Mouse (Mus musculus) midbrain, embryonic 12.5 days (tissue): ENCODE results near the gene Ccdc85c. TPM values are rescaled to one million over a fixed set of nuclear protein-coding genes. Genes with fewer than 3 reads are reported as not detected.

ENCODE experiments used
- ATAC-seq: fragments of 200-750 bp; cut with Nextera tagmentation; 2 replicates; pipeline ENCODE4 v1.8.0; 2017; ENCODE audit warnings: low read depth, moderate TSS enrichment, moderate library complexity; ENCODE audit not compliant: low FRiP score
- H3K27ac ChIP-seq: fragments of 300-500 bp; sonication (generic); replicated peaks from 2 replicates; pipeline ENCODE4 v1.5.1; 2016; ENCODE audit warnings: mild to moderate bottlenecking
- H3K27me3 ChIP-seq: fragments of 300-500 bp; sonication (generic); 2 replicates; pipeline ENCODE4 v1.6.1; 2016; ENCODE audit warnings: mild to moderate bottlenecking
- H3K36me3 ChIP-seq: fragments of 300-500 bp; sonication (generic); 2 replicates; pipeline ENCODE4 v1.6.1; 2016
- H3K4me1 ChIP-seq: fragments of 300-500 bp; sonication (generic); 2 replicates; pipeline ENCODE4 v1.6.1; 2016
- H3K4me2 ChIP-seq: fragments of 300-500 bp; sonication (generic); replicated peaks from 2 replicates; pipeline ENCODE4 v1.6.1; 2016; ENCODE audit warnings: mild to moderate bottlenecking, moderate library complexity
- H3K4me3 ChIP-seq: fragments of 300-500 bp; sonication (generic); 2 replicates; pipeline ENCODE4 v1.5.1; 2016; ENCODE audit warnings: mild to moderate bottlenecking
- H3K9ac ChIP-seq: fragments of 300-500 bp; sonication (generic); replicated peaks from 2 replicates; pipeline ENCODE4 v1.6.1; 2016; ENCODE audit warnings: mild to moderate bottlenecking, moderate library complexity
- H3K9me3 ChIP-seq: fragments of 300-500 bp; sonication (generic); 2 replicates; pipeline ENCODE4 v1.6.1; 2016; ENCODE audit warnings: mild to moderate bottlenecking
- WGBS: fragments of 180-500 bp; shearing (Covaris S2); methylation state at CpG from one replicate; pipeline ENCODE4 v1.1.7; 2016; 5-methylcytosine and 5-hydroxymethylcytosine counted together
- polyA plus RNA-seq: library from polyadenylated mRNA; unstranded; fragments of >200 nt; fragmentation: Nextera tagmentation; extraction: Ambion mirVana; gene quantifications from 2 replicates; pipeline ENCODE4 v1.2.1, GENCODE M21; 2016

The Ccdc85c gene
- 17.0 and 21.6 TPM in 2 replicates for polyA plus RNA-seq

DNA sequence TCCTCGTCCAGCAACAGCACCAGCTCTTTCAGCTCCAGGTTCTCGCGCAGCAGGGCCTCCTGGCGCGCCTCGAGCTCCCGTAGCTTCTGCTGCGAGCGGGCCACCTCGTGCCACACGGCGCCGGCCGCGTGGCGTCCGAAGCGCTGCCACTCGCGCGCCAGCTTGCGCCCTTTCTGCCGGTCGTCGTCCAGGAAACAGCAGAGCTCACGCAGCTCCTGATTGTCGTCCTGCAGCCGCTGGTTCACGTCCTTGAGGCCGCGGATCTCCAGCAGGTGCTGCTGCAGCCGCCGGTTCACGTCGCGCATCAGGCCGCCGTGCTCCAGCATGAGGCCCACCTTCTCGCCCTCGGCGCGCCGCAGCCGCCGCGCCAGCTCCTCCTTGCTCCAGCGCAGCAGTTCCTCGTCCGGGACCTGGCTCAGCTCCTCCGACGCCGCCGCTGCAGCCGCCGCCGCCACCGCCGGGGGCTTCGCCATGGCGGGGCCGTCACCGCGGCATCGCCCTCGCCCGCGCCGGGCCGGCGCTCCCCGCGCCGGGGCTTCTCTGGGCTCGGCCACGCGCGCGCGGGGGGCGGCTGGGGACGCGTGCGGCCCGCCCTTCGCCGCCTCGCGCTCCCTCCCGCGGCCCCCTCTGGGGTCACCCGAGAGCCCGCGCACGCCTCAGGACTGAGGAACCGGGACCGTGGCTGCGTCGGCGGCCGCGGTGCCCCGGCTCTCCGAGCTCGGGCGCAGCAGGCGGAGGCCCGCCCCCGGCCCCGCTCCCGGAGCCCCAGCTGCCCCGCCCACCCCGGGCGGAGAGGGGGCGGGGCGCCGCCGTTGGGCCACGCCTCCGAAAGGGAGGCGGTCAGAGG lies at the start of gene Ccdc85c:
Gene Ccdc85c, minus strand, starts transcription at position 765 of the 847 bp plus-strand sequence.
- whole genome bisulfite sequencing: under 1% methylated on average over 86 of the region's 120 CpGs
- H3K4me3 ChIP-seq: peak within 1 kb of the TSS; percentile 86
- peak within 1 kb of the TSS; percentile 95 for H3K27ac ChIP-seq
- peaks cover 5% of the 10 kb centered on the region; the same call in 1 of the 2 replicates for H3K27me3 ChIP-seq
- H3K36me3 ChIP-seq: 0 out of 2 replicates have a peak, but pooled peaks cover under 1% of the 10 kb centered on the region
- H3K9ac ChIP-seq: peak within 1 kb of the TSS; percentile 95
- peaks cover 78% of the 10 kb centered on the region for H3K4me1 ChIP-seq
- peak; percentile 0 for ATAC-seq
- no peaks in the 10 kb centered on the region for H3K9me3 ChIP-seq
- H3K4me2 ChIP-seq: peak within 1 kb of the TSS; percentile 99

DNA sequence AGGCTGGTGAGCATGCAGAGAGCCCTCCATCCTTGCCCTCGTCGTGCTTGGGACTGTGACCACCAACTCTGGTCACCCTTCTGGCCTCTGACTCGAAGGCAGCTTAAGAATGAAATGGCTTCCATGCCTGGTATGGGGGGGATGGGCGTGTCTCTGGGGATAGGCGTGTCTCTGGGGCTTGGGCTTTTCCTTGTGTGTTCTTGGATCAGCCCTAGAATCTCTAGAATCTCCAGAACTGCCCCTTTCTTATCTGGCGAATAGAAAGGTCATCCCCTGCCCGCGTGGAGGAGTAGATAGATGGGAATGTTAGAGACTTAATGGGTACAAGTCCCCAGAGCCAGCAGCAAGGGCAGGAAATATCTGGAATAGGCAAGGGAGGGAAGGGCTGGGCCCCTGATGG lies 44.9 kb upstream of the Ccdc85c start:
- H3K4me2 ChIP-seq: peak overlapping the region; percentile 16; the same call in 1 of the 2 replicates
- H3K27me3 ChIP-seq: peaks cover 39% of the 10 kb centered on the region
- H3K4me3 ChIP-seq: no peak overlapping the region
- peaks cover 73% of the 10 kb centered on the region for H3K4me1 ChIP-seq
- no peak overlapping the region for H3K9ac ChIP-seq
- whole genome bisulfite sequencing: 3% methylated on average over 8 of the region's 8 CpGs
- ATAC-seq: no peak
- H3K27ac ChIP-seq: peak overlapping the region; percentile 87
- no peaks in the 10 kb centered on the region for H3K36me3 ChIP-seq
- H3K9me3 ChIP-seq: no peaks in the 10 kb centered on the region

DNA sequence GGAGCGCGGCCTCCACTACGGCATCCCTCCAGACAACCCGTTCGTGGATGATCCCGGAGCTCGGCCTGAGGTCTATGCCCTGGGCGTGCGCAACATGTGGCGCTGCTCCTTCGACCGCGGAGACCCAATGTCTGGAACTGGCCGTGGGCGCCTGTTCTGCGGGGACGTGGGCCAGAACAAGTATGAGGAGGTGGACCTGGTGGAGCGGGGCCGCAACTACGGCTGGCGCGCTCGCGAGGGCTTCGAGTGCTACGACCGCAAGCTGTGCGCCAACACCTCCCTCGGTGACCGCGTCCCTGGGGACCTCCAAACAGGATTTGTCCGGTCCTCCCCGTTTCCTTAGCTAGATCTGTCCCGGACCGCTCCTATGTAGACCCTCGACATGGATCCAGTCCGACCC lies 43.3 kb upstream of the Ccdc85c start:
- Histone ChIP-seq H3K36me3 (no peaks in the 10 kb centered on the region), H3K4me3 (0 out of 2 replicates have a peak overlapping the region, but pooled peaks have one; percentile 6), H3K4me2 (peak overlapping the region; percentile 32), H3K4me1 (peaks cover 72% of the 10 kb centered on the region), H3K27me3 (peaks cover 39% of the 10 kb centered on the region), H3K9ac (0 out of 2 replicates have a peak overlapping the region, but pooled peaks have one; percentile 2), H3K27ac (no peak overlapping the region), H3K9me3 (no peaks in the 10 kb centered on the region)
- ATAC-seq: no peak
- WGBS: 13% methylated on average over 37 of the region's 37 CpGs

DNA sequence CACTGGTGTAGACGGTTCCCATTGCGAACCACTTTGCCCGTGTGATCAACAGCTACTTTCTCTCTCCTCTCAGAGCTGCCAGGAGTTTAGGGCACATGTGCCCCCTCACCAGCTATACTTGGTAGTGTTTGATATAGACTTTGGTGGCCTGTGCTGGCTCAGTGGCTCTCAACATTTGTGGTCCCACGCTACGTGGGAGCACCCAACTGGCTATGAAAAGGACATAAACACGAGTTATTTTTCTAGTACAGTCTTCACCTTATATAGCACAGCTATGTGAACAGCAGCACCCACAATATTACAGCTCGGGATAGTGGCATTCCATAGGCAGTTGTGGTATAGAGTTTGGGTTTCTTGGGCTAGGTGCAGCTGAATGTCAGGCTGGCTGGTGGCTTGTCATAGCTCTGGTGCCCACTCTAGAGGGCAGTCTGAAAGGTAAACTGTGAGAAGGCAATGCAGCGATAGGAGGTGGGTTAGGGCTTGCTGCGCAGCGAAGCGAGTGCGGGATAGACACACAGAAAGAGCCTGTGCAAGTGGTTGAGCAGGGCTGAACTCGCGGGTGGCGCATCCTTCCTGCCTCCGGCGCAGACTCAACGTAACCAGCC lies 42.7 kb upstream of the Ccdc85c start:
- Histone ChIP-seq H3K4me1 (peaks cover 69% of the 10 kb centered on the region), H3K4me3 (no peak overlapping the region), H3K9ac (0 out of 2 replicates have a peak overlapping the region, but pooled peaks have one; percentile 2)

DNA sequence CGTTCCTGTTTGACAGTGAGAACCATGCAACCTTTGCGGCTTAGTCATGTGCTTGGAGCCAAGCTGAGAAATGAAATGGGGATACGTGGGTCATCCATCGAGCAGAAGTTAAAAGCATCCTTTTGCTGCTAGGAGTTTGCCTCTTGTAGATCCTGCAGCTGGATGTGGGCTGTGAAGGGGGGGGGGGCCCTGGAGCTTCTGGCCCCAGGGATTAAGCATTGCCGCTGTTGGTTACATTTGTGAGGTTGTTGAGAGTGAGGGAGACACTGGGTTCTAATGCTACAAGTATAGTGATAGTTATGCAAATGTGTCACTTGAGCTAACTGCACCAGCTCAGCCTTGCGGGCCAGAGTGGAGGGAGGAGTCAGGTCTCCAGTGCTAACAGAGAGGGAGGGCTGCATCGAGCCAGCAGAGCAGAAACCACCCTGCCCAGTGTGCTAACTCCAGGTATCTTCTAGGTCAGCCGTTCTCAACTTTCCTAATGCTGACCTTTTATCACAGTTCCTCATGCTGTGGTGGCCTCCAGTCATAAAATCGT lies 42.0 kb upstream of the Ccdc85c start:
- H3K4me1 ChIP-seq: peaks cover 73% of the 10 kb centered on the region
- no peaks in the 10 kb centered on the region for H3K9me3 ChIP-seq
- H3K4me3 ChIP-seq: no peak overlapping the region
- H3K27me3 ChIP-seq: peaks cover 39% of the 10 kb centered on the region
- ATAC-seq: peak; percentile 13; the same call in 1 of the 2 replicates
- no peak overlapping the region for H3K9ac ChIP-seq
- H3K4me2 ChIP-seq: no peak overlapping the region
- H3K27ac ChIP-seq: peak overlapping the region; percentile 64
- no peaks in the 10 kb centered on the region for H3K36me3 ChIP-seq
- WGBS: 5% methylated on average over 9 of the region's 9 CpGs

More for the DNA sequence above, 42.7 kb upstream of the Ccdc85c start:
- H3K27me3 ChIP-seq: peaks cover 39% of the 10 kb centered on the region
- H3K9me3 ChIP-seq: no peaks in the 10 kb centered on the region
- WGBS: 16% methylated on average over 18 of the region's 18 CpGs
- H3K27ac ChIP-seq: no peak overlapping the region; the same call in 1 of the 2 replicates
- H3K4me2 ChIP-seq: peak overlapping the region; percentile 32
- ATAC-seq: no peak
- no peaks in the 10 kb centered on the region for H3K36me3 ChIP-seq

DNA sequence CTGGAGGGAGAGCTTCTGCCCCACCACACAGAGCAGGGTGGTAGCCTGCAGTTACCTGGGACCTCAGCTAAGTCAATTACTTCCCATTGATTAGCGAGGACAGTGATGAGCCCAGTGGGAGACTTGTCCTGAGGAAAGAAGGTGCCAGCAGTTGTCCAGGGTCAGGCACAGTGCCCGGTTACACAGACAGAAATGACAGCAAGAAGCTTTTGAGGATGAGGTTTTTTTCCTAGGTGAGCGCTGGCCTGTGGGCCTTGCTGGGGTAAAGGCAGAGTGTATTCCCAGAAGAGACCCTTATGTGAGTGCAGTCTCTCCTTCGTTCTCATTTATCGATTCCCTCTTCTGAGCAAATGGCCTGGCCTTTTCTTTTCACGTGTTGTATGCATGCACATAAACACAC lies 41.4 kb upstream of the Ccdc85c start:
- ATAC-seq: no peak
- Histone ChIP-seq H3K9ac (no peak overlapping the region), H3K4me2 (no peak overlapping the region), H3K27me3 (peaks cover 39% of the 10 kb centered on the region), H3K4me3 (no peak overlapping the region), H3K27ac (peak overlapping the region; percentile 64), H3K9me3 (no peaks in the 10 kb centered on the region), H3K4me1 (peaks cover 72% of the 10 kb centered on the region), H3K36me3 (no peaks in the 10 kb centered on the region)
- 20% methylated on average over 6 of the region's 6 CpGs for whole genome bisulfite sequencing

DNA sequence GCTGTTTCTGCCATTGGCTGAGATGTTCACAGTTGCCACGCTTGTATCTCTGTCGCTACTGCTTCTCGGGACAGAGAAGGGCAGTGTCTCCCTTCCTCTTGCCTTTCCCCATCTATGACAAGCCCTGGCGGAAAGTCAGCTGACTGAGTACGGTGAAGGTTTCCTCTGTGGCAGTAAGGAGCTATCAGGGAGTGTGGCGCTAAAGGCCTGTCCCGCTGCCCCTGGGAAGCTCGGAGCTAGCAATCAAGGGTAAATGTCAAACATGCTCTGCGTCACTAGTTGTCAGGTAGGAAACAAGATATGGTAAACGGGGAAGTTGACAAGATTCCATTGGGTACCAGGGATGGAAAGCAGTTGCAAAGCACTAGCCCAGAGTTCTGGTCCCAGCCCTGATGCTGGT lies 40.6 kb upstream of the Ccdc85c start:
- 0 out of 2 replicates have a peak overlapping the region, but pooled peaks have one; percentile 8 for H3K27ac ChIP-seq
- no peaks in the 10 kb centered on the region for H3K36me3 ChIP-seq
- H3K9me3 ChIP-seq: no peaks in the 10 kb centered on the region
- H3K4me3 ChIP-seq: no peak overlapping the region
- H3K9ac ChIP-seq: no peak overlapping the region
- no peak overlapping the region for H3K4me2 ChIP-seq
- 48% methylated on average over 10 of the region's 10 CpGs for WGBS
- ATAC-seq: no peak
- peaks cover 39% of the 10 kb centered on the region for H3K27me3 ChIP-seq
- H3K4me1 ChIP-seq: peaks cover 64% of the 10 kb centered on the region

DNA sequence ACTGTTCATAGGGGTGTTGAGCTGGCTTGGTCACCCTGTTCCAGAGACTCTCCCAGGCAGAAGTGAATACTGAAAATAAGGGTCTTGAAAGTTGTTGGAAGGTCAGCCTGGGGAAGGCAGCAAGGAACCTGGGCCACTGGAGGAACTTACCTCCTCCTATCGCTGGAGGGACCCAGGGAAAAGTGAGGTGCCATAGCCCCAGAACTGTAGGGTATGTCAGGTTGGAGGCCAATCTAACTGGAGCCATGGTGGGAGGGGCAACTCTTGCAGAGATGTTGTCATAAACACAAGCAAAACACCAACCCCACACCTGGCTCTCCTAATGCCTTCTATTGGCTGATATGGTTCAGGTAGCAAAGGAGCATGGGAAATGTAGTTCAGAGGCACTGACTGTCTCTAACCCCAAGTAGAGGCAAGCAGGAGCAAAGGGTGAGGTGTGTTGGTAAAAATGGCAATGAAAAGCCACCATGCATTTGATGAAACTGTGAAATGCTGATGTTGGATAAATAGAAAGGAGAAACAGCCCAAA lies 38.1 kb upstream of the Ccdc85c start:
- peaks cover 29% of the 10 kb centered on the region for H3K27me3 ChIP-seq
- H3K9me3 ChIP-seq: no peaks in the 10 kb centered on the region
- no peak for ATAC-seq
- 92% methylated on average over 1 of the region's 1 CpGs for WGBS
- H3K4me2 ChIP-seq: no peak overlapping the region
- H3K9ac ChIP-seq: no peak overlapping the region
- peaks cover 39% of the 10 kb centered on the region for H3K4me1 ChIP-seq
- H3K4me3 ChIP-seq: no peak overlapping the region
- H3K27ac ChIP-seq: no peak overlapping the region
- no peaks in the 10 kb centered on the region for H3K36me3 ChIP-seq

DNA sequence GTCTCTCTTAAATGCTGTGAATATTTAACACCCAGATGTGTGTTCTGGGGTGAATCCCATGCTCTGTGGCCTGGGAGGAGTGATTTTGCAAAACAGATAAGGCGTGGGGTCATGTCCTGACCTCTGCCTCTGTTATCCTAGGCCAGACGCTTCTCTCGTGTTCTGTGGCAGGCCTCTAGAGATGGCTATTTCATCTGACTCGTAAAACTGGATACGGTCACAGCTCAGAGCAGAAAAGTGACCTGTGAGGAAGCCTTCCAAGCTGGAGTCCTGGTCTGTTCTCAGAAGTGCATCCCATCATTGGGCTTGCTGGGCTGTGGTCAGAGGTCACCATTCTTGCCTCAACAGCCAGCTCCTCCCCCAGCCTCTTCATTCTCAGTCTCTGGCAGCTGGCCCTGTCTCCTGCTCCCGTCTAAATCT lies 37.2 kb upstream of the Ccdc85c start:
- Histone ChIP-seq H3K27me3 (peaks cover 23% of the 10 kb centered on the region), H3K27ac (0 out of 2 replicates have a peak overlapping the region, but pooled peaks have one; percentile 16), H3K4me3 (no peak overlapping the region), H3K9me3 (no peaks in the 10 kb centered on the region), H3K4me2 (no peak overlapping the region), H3K36me3 (no peaks in the 10 kb centered on the region), H3K4me1 (peaks cover 32% of the 10 kb centered on the region), H3K9ac (no peak overlapping the region)
- ATAC-seq: no peak
- WGBS: 30% methylated on average over 6 of the region's 6 CpGs

DNA sequence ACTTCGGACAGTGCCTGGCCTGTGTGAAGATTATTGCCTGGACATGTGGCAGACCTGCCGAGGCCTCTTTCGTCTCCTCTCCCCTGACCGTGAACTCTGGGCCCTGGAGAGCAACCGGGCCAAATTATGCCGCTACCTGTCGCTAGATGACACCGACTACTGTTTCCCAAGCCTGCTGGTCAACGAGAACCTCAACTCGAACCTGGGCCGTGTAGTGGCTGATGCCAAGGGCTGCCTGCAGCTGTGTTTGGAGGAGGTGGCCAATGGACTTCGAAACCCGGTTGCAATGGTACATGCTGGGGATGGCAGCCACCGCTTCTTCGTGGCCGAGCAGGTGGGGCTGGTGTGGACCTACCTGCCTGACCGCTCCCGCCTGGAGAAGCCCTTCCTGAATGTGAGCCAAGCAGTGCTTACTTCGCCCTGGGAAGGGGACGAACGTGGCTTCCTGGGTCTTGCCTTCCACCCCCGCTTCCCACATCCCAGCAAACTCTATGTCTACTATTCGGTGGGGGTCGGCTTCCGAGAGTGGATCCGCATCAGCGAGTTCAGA lies 36.6 kb upstream of the Ccdc85c start:
- Histone ChIP-seq H3K4me3 (no peak overlapping the region), H3K27ac (0 out of 2 replicates have a peak overlapping the region, but pooled peaks have one; percentile 16), H3K27me3 (peaks cover 18% of the 10 kb centered on the region), H3K9me3 (no peaks in the 10 kb centered on the region), H3K36me3 (no peaks in the 10 kb centered on the region), H3K9ac (no peak overlapping the region), H3K4me2 (no peak overlapping the region), H3K4me1 (peaks cover 30% of the 10 kb centered on the region)
- 91% methylated on average over 27 of the region's 27 CpGs for WGBS
- no peak for ATAC-seq

DNA sequence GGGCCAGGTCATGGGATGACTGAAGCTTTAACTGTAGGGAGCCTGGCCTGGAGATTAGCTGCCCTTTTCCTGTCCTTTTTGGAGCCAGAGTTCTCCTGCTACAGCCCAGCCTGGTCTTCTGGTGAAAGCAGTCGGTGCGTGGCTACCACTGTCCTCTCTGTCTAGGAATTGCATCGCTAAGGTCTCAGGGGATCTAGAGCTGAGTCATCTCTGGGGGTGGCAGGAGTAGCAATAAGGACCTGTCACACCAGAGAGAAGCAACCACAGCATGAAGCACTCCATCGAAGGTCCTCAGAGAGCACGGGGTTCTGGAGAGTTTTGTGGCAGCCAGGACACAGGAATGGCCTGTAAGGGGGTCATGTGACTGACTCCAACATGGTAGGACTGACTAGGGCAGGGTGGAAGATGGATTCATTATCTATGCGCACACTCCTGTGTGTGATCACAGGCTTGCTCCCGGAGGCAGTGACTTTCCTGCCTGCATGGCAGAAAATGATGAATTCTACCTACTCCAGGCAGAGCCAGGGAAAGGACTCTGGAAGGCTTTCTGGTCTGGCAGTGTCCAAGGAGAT lies 35.3 kb upstream of the Ccdc85c start:
- no peaks in the 10 kb centered on the region for H3K9me3 ChIP-seq
- no peak for ATAC-seq
- H3K27me3 ChIP-seq: peaks cover 14% of the 10 kb centered on the region
- 0 out of 2 replicates have a peak overlapping the region, but pooled peaks have one; percentile 15 for H3K27ac ChIP-seq
- no peaks in the 10 kb centered on the region for H3K36me3 ChIP-seq
- no peak overlapping the region for H3K4me2 ChIP-seq
- peaks cover 29% of the 10 kb centered on the region for H3K4me1 ChIP-seq
- no peak overlapping the region for H3K9ac ChIP-seq
- no peak overlapping the region for H3K4me3 ChIP-seq
- 78% methylated on average over 7 of the region's 7 CpGs for WGBS
